Mouse (Mus musculus) frontal cortex, adult 2 months (tissue): Measurements from ENCODE around the gene Gpr27. TPM values are rescaled to one million over a fixed set of nuclear protein-coding genes. Genes with fewer than 3 reads are reported as not detected.
A peak's percentile ranks its signal among the peaks of the same experiment; 100 is the strongest.

Experiments used
- DNase-seq, 2 experiments: peaks; one replicate each; pipeline ENCODE4 v3.0.0; 2022; ENCODE audit warnings: low spot score in 1 of 2; ENCODE audit errors: extremely low spot score in 1 of 2
- polyA plus RNA-seq: library from polyadenylated mRNA; depleted of rRNA; stranded (reverse); fragments of >200 nt; gene quantifications from 2 replicates; pipeline ENCODE4 v1.2.3, GENCODE M21; 2012; rRNA removed

The Gpr27 gene
- 25.0 and 31.7 TPM in 2 replicates for polyA plus RNA-seq

GRCm38 (mm10) chr6:99692206-99692915 is at the start of gene Gpr27:
Gpr27 (plus strand) TSS chr6:99692679.
- peak in 1 of 2 experiments; percentile 49 for DNase-seq

DNA sequence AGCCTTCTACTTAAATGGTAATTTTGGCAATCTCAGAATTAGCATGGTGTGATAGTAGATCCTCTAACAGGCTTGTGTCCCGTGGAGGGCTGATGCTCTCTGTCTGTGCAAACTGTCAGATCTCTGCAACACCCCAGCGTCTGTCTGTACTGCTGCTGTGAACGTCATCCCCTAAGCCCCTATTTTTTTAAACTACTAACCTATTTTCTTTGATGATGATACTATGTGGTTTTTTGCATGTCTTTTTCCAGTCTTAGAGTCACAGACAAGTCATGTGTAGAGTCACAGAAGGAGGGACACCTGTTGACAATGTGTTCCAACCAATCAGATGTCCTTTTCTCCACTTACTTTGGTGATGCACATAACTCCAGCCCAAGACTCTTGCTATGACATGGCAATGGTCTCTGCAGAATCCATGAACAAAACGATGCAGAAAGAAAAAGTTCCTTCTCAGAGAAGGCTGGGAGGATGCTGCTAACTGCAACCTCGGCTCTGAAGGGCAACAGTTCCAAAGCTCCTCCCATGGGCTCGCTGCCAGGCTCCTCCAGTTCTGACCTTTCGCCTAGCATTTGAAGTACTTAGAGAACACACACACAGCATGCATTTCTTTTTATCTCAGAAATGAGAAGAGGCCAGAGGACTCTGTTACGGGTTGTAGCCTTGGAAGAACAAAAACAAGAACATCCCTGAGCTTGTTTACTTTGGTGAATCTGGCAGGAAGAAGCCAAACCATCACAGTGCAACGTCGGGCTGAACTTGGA is 48.9 kb upstream of the Gpr27 start:
- no peak for DNase-seq

DNA sequence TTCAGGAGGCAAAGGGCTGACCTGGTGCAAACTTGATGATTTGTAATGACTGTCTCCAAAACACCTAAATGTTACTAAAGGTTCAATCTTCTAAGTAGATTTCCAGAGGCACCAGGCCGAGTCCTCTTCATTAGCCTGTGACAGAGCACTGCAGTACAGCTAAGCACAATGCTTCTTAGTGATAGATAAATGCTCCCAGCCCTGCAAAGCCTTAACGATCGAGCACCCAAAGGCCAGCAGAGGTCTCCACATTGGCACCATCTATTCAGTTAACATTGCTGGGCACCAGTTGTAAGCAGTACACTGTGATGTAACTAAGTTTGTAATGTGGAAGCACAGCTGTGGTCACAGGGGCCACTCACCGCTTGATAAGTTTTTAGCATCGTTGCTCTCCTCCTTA is 48.1 kb upstream of the Gpr27 start:
- DNase-seq = no peak

GRCm38 (mm10) chr6:99644876-99645275 is 47.6 kb upstream of the Gpr27 start:
- DNase-seq = no peak

- DNase-seq = no peak
Observed at GRCm38 (mm10) chr6:99646344-99646743, 46.1 kb upstream of the Gpr27 start.

DNA sequence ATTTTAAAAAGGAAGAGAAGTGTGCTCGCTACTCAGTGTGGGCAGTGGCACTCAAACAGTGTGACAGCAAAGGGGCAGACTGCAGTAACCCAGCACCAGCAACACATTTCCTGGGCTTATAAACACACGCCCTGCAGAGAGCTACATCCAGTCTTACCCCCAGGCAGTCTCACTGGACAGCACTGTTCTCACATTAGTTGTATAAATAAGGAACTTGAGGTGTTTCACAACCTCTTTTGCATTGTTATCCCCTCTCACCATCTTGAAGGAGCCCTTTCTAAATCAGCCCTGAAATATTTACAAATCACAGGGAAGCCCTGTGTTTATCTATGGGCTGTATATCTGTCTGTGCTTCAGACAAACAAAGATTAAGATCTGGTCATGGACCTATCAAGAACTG is 43.2 kb upstream of the Gpr27 start:
- DNase-seq = no peak

- peak in 1 of 2 experiments; percentile 36 for DNase-seq
Observed at GRCm38 (mm10) chr6:99652341-99652740, 40.1 kb upstream of the Gpr27 start.

GRCm38 (mm10) chr6:99654343-99654742 is 38.1 kb upstream of the Gpr27 start:
- no peak for DNase-seq

DNA sequence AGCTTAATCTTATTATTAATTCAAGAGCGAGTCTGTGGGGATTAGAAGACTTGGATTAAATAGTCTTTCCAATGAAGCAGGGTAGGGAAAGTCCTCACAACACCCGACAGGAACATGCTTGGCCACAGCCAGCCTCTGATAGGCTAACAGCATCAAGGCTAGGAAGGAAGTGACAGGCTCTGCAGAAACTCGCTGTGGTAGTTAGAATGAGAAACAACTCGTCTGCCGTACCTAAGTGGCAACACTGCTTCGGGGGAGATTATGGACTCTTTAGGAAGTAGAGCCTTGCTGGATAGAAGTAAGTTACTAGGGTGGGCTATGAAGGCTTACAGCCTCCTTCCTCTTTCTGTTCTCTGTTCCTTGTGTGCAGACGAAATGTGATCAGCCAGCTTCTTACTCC is 37.0 kb upstream of the Gpr27 start:
- no peak for DNase-seq

DNA sequence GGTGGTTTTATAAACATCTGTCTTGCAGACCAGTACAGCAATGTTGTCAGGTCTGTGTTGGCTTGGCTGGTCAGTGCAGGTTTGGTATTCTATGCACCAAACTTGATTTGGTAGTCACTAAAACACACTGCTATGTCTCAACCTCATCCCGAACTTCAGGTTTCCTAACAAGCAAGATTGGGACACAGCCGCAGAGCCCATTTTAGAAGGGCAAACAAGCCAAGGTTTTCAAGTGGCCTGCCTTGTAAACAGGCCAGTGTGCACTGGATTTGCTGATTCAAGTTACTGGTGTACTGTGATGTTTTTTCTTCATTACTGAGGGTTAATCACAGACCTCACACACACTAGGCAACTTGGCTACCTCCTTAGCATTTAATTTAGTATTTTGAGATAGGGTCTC is 36.4 kb upstream of the Gpr27 start:
- DNase-seq = no peak

GRCm38 (mm10) chr6:99658586-99658985 is 33.9 kb upstream of the Gpr27 start:
- DNase-seq = no peak

DNA sequence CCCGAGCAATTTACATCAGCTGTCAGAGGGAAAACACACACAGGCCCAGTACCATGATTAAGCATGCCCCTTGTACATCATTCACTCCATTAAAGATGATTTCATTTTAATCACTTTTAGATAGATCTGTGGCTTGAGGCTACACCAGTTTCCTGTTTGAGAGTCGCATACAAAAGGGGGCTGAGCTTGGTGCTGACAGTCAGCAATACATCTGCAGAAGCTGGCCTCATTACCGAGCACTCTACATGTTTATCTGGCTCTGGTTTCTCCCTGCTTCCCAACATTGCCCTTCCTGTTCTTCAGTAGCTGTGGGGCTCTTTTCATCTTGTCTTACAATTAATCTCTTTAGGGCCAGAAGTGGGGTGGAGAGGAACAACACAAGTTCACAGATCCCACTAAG is 32.0 kb upstream of the Gpr27 start:
- no peak for DNase-seq

- no peak for DNase-seq
Observed at GRCm38 (mm10) chr6:99663232-99663631, 29.2 kb upstream of the Gpr27 start.

GRCm38 (mm10) chr6:99665457-99666317 is 26.8 kb upstream of the Gpr27 start:
- no peak for DNase-seq

DNA sequence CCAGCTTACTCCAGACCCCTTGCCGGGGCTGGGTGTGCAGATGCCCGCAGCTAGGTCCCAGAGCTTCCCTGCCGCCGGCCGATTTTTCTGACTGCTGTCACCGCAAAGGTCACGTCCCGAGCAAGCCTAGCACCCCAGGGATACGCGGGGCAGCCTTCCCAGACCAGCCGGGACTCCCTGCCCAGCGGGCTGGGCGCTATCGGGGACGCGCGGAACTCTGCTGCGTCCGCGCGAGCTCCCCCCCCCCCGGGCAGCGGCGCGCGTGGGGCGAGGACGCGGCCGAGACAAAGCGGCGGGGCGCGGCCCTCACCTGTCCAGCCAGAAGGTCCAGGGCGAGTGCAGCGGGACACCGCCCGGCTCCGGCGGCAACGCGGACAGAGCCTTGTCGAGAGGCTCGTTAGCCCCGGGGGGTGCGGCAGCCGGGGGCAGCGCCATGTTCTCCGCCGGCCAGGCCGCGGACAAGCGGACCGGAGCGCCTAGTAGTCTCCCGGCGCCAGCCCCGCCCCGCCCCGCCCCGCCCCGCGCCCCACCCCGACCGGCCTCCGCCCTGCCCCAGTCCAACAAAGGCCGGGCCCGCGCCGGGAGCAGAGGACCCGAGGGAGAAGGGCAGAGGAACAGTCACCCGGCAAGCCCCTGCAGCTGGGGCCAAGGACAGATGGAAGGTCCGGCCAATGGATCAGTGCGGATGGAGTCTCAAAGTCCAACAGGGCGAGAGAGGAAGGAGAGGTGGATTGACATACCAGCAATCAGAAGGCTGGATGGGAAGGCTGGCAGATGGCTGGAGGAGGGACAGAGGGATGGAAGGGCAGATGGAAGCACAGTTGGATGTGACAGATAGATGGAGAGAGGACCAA is 25.9 kb upstream of the Gpr27 start, which contains the start of the genes Eif4e3 and Gm20696:
Gene Eif4e3, minus strand, starts transcription at position 454 of the 854 bp plus-strand sequence.
Gene Gm20696, minus strand, starts transcription at position 480 of the 854 bp plus-strand sequence.
- no peak for DNase-seq

DNA sequence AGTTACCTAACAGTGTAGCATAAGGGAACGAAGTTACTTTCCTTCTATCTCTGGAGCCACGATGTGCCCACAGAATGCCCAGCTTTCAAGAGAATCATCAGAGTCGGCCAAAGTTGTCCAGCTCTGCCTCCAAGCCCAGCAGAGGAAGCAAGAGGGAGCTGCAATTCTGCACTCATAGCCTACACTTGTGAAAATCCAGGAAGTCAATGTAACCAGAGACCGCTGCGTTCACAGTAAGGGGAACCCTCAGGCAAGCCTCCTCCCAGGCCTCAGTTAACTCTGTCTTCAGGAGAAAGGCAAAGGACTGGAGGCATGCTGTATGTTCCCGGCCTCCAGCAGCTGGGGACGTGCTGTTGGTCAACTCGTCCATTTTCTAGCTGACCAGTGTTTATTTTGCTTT is 25.2 kb upstream of the Gpr27 start:
- DNase-seq = no peak

- peak; percentile 69 to 82 for DNase-seq
Observed at GRCm38 (mm10) chr6:99669481-99670325, 22.8 kb upstream of the Gpr27 start.

GRCm38 (mm10) chr6:99670481-99671119 is 21.9 kb upstream of the Gpr27 start:
- DNase-seq = peak; percentile 52 to 80

GRCm38 (mm10) chr6:99671768-99672167 is 20.7 kb upstream of the Gpr27 start:
- DNase-seq = no peak
